Mouse (Mus musculus) neural tube, embryonic 12.5 days (tissue): ENCODE data around the gene Mettl13. TPM values are rescaled to one million over a fixed set of nuclear protein-coding genes. Genes with fewer than 3 reads are reported as not detected.

Experiments
- ATAC-seq: fragments of 200-750 bp; cut with Nextera tagmentation; 2 replicates; pipeline ENCODE4 v1.8.0; 2017; ENCODE audit warnings: low read depth, mild to moderate bottlenecking, moderate TSS enrichment, moderate library complexity; ENCODE audit not compliant: low FRiP score
- H3K27ac ChIP-seq: fragments of 300-500 bp; sonication (generic); 2 replicates; pipeline ENCODE4 v1.5.1; 2016
- H3K27me3 ChIP-seq: fragments of 300-500 bp; sonication (generic); replicated peaks from 2 replicates; pipeline ENCODE4 v1.6.1; 2016; ENCODE audit warnings: mild to moderate bottlenecking
- H3K36me3 ChIP-seq: fragments of 300-500 bp; sonication (generic); 2 replicates; pipeline ENCODE4 v1.6.1; 2016; ENCODE audit warnings: mild to moderate bottlenecking
- H3K4me1 ChIP-seq: fragments of 300-500 bp; sonication (generic); 2 replicates; pipeline ENCODE4 v1.6.1; 2016
- H3K4me2 ChIP-seq: fragments of 300-500 bp; sonication (generic); replicated peaks from 2 replicates; pipeline ENCODE4 v1.6.1; 2016; ENCODE audit warnings: mild to moderate bottlenecking
- H3K4me3 ChIP-seq: fragments of 300-500 bp; sonication (generic); 2 replicates; pipeline ENCODE4 v1.5.1; 2016
- H3K9ac ChIP-seq: fragments of 300-500 bp; sonication (generic); 2 replicates; pipeline ENCODE4 v1.6.1; 2016; ENCODE audit warnings: mild to moderate bottlenecking
- H3K9me3 ChIP-seq: fragments of 300-500 bp; sonication (generic); 2 replicates; pipeline ENCODE4 v1.6.1; 2016; ENCODE audit warnings: mild to moderate bottlenecking
- WGBS: fragments of 180-500 bp; shearing (Covaris S2); methylation state at CpG from one replicate; pipeline ENCODE4 v1.1.7; 2016; 5-methylcytosine and 5-hydroxymethylcytosine counted together
- polyA plus RNA-seq: library from polyadenylated mRNA; unstranded; fragments of >200 nt; fragmentation: Nextera tagmentation; extraction: Ambion mirVana; gene quantifications from 2 replicates; pipeline ENCODE4 v1.2.1, GENCODE M21; 2016

Gene Mettl13
- polyA plus RNA-seq, 1 experiment from 2014 or later, result 23.5 TPM

DNA sequence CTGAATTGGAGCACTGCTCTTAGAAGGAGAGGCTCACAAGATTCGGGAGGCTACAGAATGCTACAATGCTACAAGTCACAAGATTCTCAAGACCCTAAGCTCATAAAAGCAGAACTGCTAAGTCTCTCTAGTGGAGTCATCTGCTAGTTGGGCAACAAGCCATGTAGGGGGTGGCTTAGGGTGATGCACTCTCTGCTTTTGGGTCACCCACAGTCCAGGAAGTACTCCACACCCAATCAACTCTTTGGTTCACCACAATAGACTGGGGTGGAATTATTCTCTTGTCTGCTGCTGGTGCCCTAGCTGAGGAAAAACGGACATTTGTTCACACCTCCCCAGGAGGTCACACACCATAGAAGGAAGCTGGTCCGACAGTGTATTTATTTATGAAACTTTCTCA is 16.6 kb upstream of the Mettl13 start:
- H3K27ac ChIP-seq, result no peak overlapping the region
- 49% methylated on average over 3 of the region's 3 CpGs for WGBS
- ATAC-seq, result no peak
- H3K27me3 ChIP-seq, result no peaks in the 10 kb centered on the region
- no peaks in the 10 kb centered on the region for H3K9me3 ChIP-seq
- no peak overlapping the region for H3K4me3 ChIP-seq
- H3K9ac ChIP-seq, result no peak overlapping the region
- no peak overlapping the region for H3K4me2 ChIP-seq
- no peaks in the 10 kb centered on the region for H3K36me3 ChIP-seq
- peaks cover 5% of the 10 kb centered on the region; the same call in 1 of the 2 replicates for H3K4me1 ChIP-seq

DNA sequence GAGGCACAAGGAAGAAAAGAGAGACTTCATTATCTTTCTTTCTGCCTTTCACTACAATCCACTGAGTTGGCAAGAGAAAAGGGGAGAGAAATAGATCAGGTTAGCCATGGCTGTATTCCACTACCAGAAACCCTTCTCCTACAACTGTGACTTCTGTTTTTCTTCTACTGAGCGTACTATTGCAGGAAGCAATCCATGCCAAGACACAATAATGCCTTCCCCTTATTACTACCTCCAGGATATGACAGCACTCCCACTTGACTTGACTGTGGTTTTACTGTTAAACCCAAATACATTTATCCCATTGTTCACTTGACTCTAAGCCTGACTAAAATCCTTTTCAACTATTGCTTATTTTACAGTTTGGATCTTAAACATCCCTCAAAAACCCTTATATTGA is 14.9 kb upstream of the Mettl13 start:
- H3K27me3 ChIP-seq, result no peaks in the 10 kb centered on the region
- H3K9me3 ChIP-seq, result no peaks in the 10 kb centered on the region
- H3K27ac ChIP-seq, result no peak overlapping the region
- no peaks in the 10 kb centered on the region for H3K36me3 ChIP-seq
- no peak overlapping the region for H3K4me3 ChIP-seq
- H3K4me2 ChIP-seq, result no peak overlapping the region
- ATAC-seq, result no peak
- no peak overlapping the region for H3K9ac ChIP-seq
- H3K4me1 ChIP-seq, result no peaks in the 10 kb centered on the region
- 86% methylated on average over 1 of the region's 1 CpGs for WGBS

DNA sequence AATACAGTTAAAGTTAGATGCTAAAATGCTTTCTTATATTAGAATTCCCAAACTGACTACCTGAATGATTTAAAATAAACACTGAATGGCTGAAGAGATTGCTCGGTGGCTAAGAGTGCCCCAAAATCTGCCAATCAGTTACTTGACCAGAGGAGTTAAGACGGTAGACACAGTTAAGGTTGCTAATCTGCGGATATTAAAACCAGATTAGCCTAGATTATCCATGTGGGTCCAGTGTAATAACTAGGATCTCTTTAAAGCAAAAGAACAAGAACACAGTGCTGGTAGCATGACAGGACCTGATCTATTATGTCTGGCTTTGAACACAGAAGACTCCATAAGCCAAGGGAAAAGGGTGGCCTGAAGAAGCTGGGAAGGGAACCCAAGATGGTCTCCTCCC is 5.8 kb upstream of the Mettl13 start:
- Histone ChIP-seq H3K9ac (no peak overlapping the region), H3K36me3 (no peaks in the 10 kb centered on the region), H3K27ac (no peak overlapping the region), H3K27me3 (no peaks in the 10 kb centered on the region), H3K4me3 (no peak overlapping the region), H3K4me1 (no peaks in the 10 kb centered on the region), H3K4me2 (no peak overlapping the region), H3K9me3 (no peaks in the 10 kb centered on the region)
- 91% methylated on average over 3 of the region's 3 CpGs for WGBS
- no peak for ATAC-seq

DNA sequence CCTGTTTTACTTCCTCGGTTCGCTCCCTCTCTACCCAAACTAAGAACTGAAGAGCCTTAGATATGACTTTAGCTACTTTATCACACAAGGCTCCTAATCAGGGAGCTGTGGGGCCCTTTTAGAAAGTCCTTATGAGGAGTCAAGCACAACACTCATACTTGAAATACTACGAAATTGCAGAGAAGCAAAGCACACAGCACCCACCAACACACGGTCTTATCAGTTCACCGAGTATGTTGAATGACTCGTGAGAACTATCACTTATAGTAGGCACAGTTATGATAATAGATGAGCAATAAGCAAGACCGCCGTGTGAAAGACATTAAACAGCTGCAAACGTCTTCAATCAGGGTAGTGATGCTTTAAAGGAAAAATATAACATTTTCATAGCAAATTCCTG is 4.6 kb upstream of the Mettl13 start:
- H3K9me3 ChIP-seq, result no peaks in the 10 kb centered on the region
- no peak overlapping the region for H3K4me3 ChIP-seq
- H3K4me1 ChIP-seq, result no peaks in the 10 kb centered on the region
- no peak overlapping the region for H3K4me2 ChIP-seq
- no peak overlapping the region for H3K9ac ChIP-seq
- 88% methylated on average over 9 of the region's 9 CpGs for WGBS
- no peaks in the 10 kb centered on the region for H3K36me3 ChIP-seq
- H3K27ac ChIP-seq, result no peak overlapping the region
- no peak for ATAC-seq
- no peaks in the 10 kb centered on the region for H3K27me3 ChIP-seq

DNA sequence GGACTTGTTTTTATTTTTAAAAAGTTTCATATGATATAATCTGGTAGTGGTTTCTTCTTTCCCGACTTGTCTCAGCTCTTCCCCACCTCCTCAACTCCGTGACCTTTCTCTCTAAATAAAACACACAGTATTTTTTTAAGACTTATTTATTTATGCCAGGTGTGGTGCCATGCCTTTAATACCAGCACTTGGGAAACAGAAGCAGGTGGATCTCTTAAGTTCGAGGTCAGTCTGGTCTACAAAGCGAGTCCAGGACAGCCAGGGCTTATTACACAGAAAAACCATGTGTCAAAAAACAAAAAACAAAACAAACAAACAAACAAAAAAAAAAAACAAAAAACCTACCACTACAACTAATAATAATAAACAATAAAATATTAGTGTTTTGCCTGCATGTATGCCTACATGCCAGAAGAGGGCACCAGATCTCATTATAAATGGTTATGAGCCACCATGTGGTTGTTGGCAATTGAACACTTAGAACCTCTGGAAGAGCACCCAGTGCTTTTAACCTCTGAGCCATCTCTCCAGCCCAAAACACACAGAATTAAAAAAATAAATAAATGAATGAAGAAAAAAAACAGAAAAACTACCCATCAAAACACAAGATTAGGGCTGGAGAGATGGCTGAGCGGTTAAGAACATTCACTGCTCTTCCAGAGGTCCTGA is 1.4 kb upstream of the Mettl13 start:
- no peak for ATAC-seq
- peaks cover 12% of the 10 kb centered on the region for H3K36me3 ChIP-seq
- no peaks in the 10 kb centered on the region for H3K9me3 ChIP-seq

DNA sequence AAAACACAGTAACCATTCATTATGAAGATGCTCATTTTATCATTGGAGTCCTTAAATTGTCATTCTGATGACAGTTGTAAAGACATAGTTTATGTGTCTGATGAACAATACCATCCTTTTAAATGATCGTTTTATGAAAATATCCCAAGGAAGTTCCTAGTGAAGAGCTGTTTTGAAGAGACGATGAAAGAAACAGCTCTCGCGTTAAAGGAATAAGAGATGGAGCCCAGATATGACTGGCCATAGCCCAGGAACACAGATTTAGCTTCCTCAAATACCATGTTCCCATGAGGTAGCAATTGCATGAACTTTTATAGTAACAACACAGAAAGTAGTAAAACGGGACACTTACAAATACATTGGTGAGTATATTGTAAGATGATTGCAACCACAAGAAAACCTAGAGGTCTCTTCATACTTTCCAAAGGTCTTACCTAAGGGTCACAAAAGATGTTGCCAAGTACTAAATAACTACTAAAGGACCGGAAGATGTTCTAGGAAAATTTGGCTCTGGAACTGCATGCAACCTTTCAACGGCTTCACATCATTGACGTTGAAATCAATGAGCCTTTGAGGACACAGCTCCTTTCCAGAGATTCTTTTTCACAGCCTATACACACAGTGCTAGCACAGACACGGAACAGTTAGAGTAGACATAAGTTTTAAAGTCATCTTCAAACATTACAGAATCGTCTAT is 714 bp upstream of the Mettl13 start:
- Histone ChIP-seq H3K4me3 (peak overlapping the region; percentile 62), H3K9ac (peak overlapping the region; percentile 62; the same call in 1 of the 2 replicates), H3K9me3 (no peaks in the 10 kb centered on the region), H3K27me3 (no peaks in the 10 kb centered on the region), H3K36me3 (peaks cover 16% of the 10 kb centered on the region), H3K4me1 (peaks cover 13% of the 10 kb centered on the region), H3K27ac (0 out of 2 replicates have a peak overlapping the region, but pooled peaks have one; percentile 32), H3K4me2 (peak overlapping the region; percentile 86)
- ATAC-seq, result 0 out of 2 replicates have a peak, but pooled peaks have one; percentile 3
- WGBS, result 73% methylated on average over 10 of the region's 10 CpGs

More for the DNA sequence above, 1.4 kb upstream of the Mettl13 start:
- H3K4me3 ChIP-seq, result no peak overlapping the region
- peaks cover 13% of the 10 kb centered on the region for H3K4me1 ChIP-seq
- H3K9ac ChIP-seq, result no peak overlapping the region
- 82% methylated on average over 5 of the region's 5 CpGs for whole genome bisulfite sequencing
- no peak overlapping the region for H3K4me2 ChIP-seq
- no peak overlapping the region for H3K27ac ChIP-seq
- H3K27me3 ChIP-seq, result no peaks in the 10 kb centered on the region

DNA sequence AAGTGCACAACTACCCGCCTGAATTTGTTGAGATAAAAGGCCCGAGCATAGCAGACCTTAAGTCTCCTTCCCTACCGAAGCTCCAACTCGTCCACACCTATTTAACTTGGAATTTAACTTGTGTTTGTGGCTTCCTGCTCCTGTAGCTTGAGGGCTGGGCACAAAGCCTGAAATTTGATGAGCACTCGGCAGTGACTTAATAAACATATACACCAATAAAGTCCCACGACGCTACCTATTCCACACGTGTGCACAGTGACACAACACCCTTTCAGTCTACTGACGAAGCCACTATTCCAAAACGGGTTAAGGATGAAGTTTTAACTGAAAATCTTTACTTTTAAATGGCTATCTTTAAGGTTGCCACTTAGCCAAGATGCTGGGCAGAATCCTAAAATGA is 744 bp downstream of the Mettl13 start:
- no peaks in the 10 kb centered on the region for H3K27me3 ChIP-seq
- peaks cover 13% of the 10 kb centered on the region for H3K4me1 ChIP-seq
- no peak overlapping the region for H3K27ac ChIP-seq
- H3K4me2 ChIP-seq, result peak overlapping the region; percentile 86
- H3K9ac ChIP-seq, result peak overlapping the region; percentile 62
- peaks cover 28% of the 10 kb centered on the region for H3K36me3 ChIP-seq
- WGBS, result 17% methylated on average over 10 of the region's 10 CpGs
- no peak for ATAC-seq
- no peaks in the 10 kb centered on the region for H3K9me3 ChIP-seq
- H3K4me3 ChIP-seq, result peak overlapping the region; percentile 62

DNA sequence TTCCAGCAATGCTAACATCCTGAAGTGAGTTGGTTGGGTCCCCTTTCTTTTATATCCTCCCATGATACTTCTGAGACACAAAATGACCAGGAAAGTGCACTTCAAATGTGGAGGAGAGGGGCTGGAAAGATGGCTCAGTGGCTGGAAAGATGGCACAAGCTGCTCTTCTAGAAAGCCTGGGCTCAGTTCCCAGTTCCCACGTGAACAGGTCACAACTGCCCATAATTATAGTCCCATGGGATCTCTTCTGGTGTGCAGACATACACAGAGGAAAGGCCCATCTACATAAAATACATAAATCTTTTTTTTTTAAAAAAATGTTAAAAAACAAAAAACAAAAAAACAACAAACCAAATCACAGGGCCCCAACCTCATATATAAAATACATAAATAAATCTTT is 5.1 kb downstream of the Mettl13 start:
- Histone ChIP-seq H3K4me2 (no peak overlapping the region), H3K9me3 (no peaks in the 10 kb centered on the region), H3K36me3 (peaks cover 60% of the 10 kb centered on the region), H3K4me3 (no peak overlapping the region), H3K9ac (no peak overlapping the region), H3K4me1 (peaks cover 13% of the 10 kb centered on the region), H3K27ac (no peak overlapping the region), H3K27me3 (no peaks in the 10 kb centered on the region)
- 91% methylated on average over 1 of the region's 1 CpGs for WGBS
- no peak for ATAC-seq

DNA sequence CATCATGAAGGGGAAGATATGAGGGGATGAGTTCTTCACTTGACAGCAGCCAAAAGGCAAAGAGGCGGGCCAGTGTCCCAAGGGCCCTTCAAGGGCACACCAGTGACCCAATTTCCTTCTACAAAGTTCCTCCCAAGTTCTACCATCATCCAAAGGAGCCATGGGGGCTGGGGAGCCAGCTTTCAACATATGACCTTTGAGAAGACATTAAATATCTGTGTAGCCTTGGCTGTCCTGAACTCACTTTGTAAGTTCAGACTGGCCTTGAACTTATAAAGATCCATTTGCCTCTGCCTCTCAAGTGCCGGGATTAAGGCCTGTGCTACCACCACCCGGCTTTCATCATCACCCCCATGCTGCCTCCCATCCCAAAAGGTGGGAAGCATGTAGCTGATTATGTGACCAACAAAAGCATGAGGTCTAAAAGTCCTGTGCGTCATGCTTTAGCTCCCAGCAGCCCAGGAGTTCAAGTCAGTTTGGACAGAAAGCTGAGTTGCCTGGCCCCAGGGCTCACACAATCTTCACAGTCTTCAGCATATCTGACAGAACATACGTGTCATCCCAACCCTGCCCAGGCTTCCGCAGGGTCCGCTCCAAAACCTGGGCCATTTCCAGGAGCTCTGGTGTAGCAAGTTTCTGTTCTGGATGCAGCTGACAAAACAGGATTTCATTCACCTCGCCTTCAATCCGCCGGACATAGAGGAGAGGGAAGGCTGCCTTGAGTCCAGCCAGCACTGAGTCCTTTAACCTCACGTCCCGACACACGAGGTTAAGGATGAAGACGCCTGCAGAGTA is 14.4 kb downstream of the Mettl13 start:
- Histone ChIP-seq H3K27ac (no peak overlapping the region), H3K9me3 (0 out of 2 replicates have a peak, but pooled peaks cover under 1% of the 10 kb centered on the region), H3K4me1 (no peaks in the 10 kb centered on the region), H3K9ac (no peak overlapping the region), H3K4me2 (no peak overlapping the region), H3K36me3 (peaks cover 56% of the 10 kb centered on the region), H3K27me3 (no peaks in the 10 kb centered on the region), H3K4me3 (no peak overlapping the region)
- WGBS, result 97% methylated on average over 14 of the region's 14 CpGs
- ATAC-seq, result no peak

DNA sequence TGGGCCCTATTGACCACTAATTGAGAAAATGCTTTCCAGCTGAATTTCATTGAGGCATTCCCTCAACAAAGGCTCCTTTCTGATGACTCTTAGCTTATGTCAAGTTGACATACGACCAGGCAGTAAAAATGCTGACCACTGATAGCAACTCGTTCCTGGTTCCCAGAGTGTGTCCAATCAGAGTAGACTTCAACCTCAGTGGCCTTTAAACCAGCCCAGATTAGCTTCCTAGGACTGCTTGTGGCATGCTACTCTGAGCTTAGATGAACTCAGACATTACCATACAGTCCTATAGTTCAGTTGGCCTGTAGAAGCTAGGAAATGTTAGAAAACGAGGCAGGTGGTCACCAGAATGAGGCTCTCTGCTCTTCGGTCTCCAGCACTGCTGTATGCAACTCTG is 16.0 kb downstream of the Mettl13 start:
- peaks cover 52% of the 10 kb centered on the region for H3K36me3 ChIP-seq
- WGBS, result 41% methylated on average over 4 of the region's 4 CpGs

DNA sequence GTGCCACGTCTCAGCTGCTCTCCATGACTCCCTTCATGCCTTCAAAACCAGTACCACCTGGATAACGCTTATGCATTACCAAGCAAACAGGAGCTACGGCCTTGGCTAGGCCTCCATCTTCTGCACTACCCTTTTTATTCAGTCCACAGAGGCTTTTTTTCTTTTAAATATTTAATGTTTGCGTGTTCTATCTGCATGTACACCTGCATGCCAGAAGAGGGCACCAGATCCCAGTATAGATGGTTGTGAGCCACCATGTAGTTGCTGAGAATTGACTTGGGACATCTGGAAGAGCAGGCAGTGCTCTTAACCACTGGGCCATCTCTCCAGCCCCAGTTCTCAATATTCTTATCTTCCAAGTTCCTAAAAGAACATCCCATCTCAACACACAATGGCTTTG is 16.8 kb downstream of the Mettl13 start:
- H3K9me3 ChIP-seq, result peaks cover 5% of the 10 kb centered on the region; the same call in 1 of the 2 replicates
- ATAC-seq, result no peak
- H3K27me3 ChIP-seq, result no peaks in the 10 kb centered on the region
- no peak overlapping the region for H3K4me2 ChIP-seq
- H3K9ac ChIP-seq, result no peak overlapping the region
- H3K36me3 ChIP-seq, result peaks cover 45% of the 10 kb centered on the region
- 75% methylated on average over 4 of the region's 4 CpGs for WGBS
- no peak overlapping the region for H3K27ac ChIP-seq
- H3K4me3 ChIP-seq, result no peak overlapping the region
- H3K4me1 ChIP-seq, result no peaks in the 10 kb centered on the region

More for the DNA sequence above, 16.0 kb downstream of the Mettl13 start:
- H3K27me3 ChIP-seq, result no peaks in the 10 kb centered on the region
- peaks cover 5% of the 10 kb centered on the region; the same call in 1 of the 2 replicates for H3K9me3 ChIP-seq
- ATAC-seq, result no peak
- no peaks in the 10 kb centered on the region for H3K4me1 ChIP-seq
- H3K4me3 ChIP-seq, result no peak overlapping the region
- H3K4me2 ChIP-seq, result no peak overlapping the region
- no peak overlapping the region for H3K9ac ChIP-seq
- no peak overlapping the region for H3K27ac ChIP-seq

DNA sequence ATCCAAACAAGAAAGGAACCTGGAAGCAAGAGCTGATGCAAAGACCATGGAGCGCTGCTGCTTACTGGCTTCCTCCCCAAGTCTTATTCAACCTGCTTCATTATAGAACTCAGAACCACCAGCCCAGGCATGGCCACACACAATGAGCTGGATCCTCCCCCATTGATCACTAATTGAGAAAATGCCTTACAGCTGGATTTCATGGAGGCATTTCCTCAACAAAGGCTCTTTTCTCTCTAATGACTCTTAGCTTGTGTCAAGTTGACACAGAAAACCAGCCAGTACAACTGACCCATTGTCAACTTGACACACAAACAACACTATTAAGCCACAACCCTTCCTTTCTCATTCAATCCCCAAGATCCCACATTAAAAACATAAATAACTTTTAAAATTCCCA is 17.7 kb downstream of the Mettl13 start:
- WGBS, result 62% methylated on average over 1 of the region's 1 CpGs
- ATAC-seq, result no peak
- Histone ChIP-seq H3K27me3 (no peaks in the 10 kb centered on the region), H3K4me3 (no peak overlapping the region), H3K4me1 (no peaks in the 10 kb centered on the region), H3K36me3 (peaks cover 36% of the 10 kb centered on the region), H3K4me2 (no peak overlapping the region), H3K9me3 (peaks cover 5% of the 10 kb centered on the region; the same call in 1 of the 2 replicates), H3K9ac (no peak overlapping the region), H3K27ac (no peak overlapping the region)
